Mouse (Mus musculus) CH12.LX (cell line): Measurements from ENCODE around the gene Akap7.

Source experiments
- CTCF ChIP-seq, 2 experiments: IDR thresholded peaks in 1 of 2; conservative IDR thresholded peaks in 1 of 2; 2 replicates each; pipeline ENCODE4 v1.5.1; 2011 to 2012; ENCODE audit warnings: low read depth in 2 of 2, low read length in 2 of 2, improper control_type of control experiment in 1 of 2, inconsistent platforms in 1 of 2, mild to moderate bottlenecking in 1 of 2, moderate library complexity in 1 of 2
- EP300 ChIP-seq: IDR thresholded peaks from 2 replicates; pipeline ENCODE4 v1.6.1; 2011; ENCODE audit warnings: low read length, improper control_type of control experiment
- ETS1 ChIP-seq: conservative IDR thresholded peaks from 2 replicates; pipeline ENCODE4 v1.6.1; 2012; ENCODE audit warnings: low read depth, mild to moderate bottlenecking, inconsistent platforms, low read length, improper control_type of control experiment, moderate library complexity
- MAFK ChIP-seq: IDR thresholded peaks from 2 replicates; pipeline ENCODE4 v1.6.1; 2011; ENCODE audit warnings: low read length, improper control_type of control experiment; ENCODE audit not compliant: insufficient replicate concordance
- USF1 ChIP-seq: IDR thresholded peaks from 2 replicates; pipeline ENCODE4 v1.6.1; 2014; ENCODE audit warnings: low read depth, mild to moderate bottlenecking, inconsistent platforms, low read length, improper control_type of control experiment

GRCm38 (mm10) chr10:25154225-25154624 is 153.4 kb downstream of the Akap7 start:
- TF ChIP-seq CTCF (conservative IDR thresholded peaks at IDR 0.05 in 1 of 2, IDR thresholded peaks at IDR 0.05 in 1 of 2; ENCODE audit: low read depth in 2 of 2, low read length in 2 of 2) (no peak), USF1 (no peak), MAFK (no peak), EP300 (no peak), ETS1 (no peak)
